Mouse (Mus musculus): ENCODE measurements around the gene Prr5. TPM values are rescaled to one million over a fixed set of nuclear protein-coding genes. Genes with fewer than 3 reads are reported as not detected.
A peak's percentile ranks its signal among the peaks of the same experiment; 100 is the strongest.

Gene Prr5
- polyA plus RNA-seq, 1 experiment from 2014 or later, result 16.3 TPM

DNA sequence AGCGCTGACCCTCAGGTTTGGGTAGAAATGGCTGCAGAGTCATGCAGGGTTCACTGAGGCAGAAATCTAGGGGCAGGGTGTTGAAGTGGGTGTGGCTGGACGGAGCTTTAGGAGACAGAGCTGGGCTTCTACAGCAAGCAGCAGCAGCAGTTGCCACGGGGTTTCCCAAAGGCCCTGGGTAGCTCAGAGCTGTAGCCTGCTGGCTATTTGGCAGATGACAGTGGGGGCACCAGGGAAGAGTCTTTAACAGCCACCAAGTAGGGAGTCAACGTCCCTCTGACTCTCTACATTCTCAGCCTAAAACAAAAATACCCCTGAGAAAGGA is 63.0 kb downstream of the Prr5 start:
- H3K27ac ChIP-seq, result peak overlapping the region; percentile 19; the same call in 1 of the 2 replicates
- no peaks in the 10 kb centered on the region for H3K27me3 ChIP-seq (ENCODE audit: low read depth, poor library complexity, severe bottlenecking)
- H3K36me3 ChIP-seq, result no peaks in the 10 kb centered on the region
- no peak for DNase-seq (ENCODE audit: low spot score)
- H3K4me3 ChIP-seq, result no peak overlapping the region
- 65% methylated on average over 4 of the region's 4 CpGs for WGBS
- peaks cover 27% of the 10 kb centered on the region for H3K4me1 ChIP-seq
- H3K9me3 ChIP-seq (replicated peaks), result no peaks in the 10 kb centered on the region

DNA sequence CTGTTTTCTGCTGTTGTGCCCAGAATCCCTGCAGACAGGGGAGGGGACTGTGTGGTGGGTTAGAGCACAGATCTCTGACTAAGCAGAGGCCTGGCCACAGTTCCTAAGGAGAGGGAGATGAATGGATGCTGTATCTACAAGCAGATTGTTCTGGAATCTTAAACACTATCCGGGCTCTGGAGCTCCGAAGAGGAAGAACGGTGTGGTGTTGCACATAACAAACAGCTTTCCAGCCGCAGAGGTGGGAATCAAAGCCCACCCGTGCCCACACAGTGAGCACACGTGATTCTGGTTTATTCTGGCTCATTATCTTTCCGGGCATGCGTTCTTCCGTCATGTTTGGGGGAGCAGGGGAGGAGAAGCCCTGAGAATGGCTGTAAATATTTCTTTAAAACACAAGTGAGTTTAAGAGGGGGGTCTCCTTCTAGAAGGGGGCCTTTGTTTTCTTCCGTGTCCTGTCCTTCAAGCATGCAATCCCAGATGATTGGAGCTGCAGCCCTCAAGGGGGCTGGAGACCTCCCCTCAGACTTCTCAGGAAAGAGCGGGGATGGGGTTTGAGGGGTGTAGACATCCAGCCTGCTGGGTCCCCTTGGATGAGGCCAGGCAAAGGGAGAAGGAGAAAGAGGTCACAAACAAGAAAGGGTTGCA is 67.0 kb downstream of the Prr5 start:
- Histone ChIP-seq H3K27ac (peak overlapping the region; percentile 53), H3K9me3 (replicated peaks) (no peaks in the 10 kb centered on the region), H3K36me3 (no peaks in the 10 kb centered on the region), H3K4me1 (peaks cover 18% of the 10 kb centered on the region), H3K4me3 (no peak overlapping the region), H3K27me3 (ENCODE audit: low read depth, poor library complexity, severe bottlenecking) (no peaks in the 10 kb centered on the region)
- DNase-seq (ENCODE audit: low spot score), result no peak
- WGBS, result 84% methylated on average over 11 of the region's 11 CpGs

DNA sequence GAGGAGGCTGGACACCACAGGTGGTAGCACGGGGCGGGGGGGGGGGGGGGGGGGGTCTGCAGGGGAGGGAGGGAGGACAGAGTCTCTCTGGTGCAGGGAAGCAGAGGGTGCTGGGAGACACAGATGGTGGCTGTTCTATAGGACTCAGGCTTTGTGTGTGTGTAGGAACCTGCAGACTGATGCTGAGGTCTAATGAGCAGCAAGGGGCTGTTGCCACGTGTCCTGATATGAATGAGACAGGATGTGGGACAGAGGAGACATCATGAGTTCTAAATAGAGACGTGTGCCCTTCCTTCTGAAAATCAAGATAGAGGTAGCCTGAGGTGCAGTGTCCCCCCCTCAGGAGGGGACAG is 67.5 kb downstream of the Prr5 start:
- DNase-seq (ENCODE audit: low spot score), result no peak
- 67% methylated on average over 2 of the region's 4 CpGs for WGBS
- Histone ChIP-seq H3K36me3 (no peaks in the 10 kb centered on the region), H3K27me3 (ENCODE audit: low read depth, poor library complexity, severe bottlenecking) (no peaks in the 10 kb centered on the region), H3K4me1 (peaks cover 14% of the 10 kb centered on the region; the same call in 1 of the 2 replicates), H3K4me3 (no peak overlapping the region), H3K9me3 (replicated peaks) (no peaks in the 10 kb centered on the region), H3K27ac (peak overlapping the region; percentile 53)

DNA sequence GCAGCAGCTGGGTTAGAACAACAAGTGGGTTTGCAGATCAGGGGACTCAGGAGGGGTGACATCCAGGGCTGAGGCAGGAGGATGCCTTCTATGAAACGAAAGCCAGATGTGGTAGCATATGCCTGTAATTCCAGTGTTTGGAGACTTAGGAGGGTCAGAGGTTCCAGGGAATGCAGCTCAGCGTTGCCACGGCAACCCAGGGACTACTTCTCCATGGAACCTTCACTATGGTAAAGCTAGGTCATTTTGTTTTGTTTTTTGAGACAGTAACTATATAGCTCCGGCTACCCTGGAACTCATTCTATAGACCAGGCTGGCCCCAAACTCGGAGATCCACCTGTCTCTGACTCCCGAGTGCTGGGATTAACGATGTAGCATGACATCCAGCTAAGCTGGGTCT is 68.8 kb downstream of the Prr5 start:
- Histone ChIP-seq H3K4me3 (no peak overlapping the region), H3K9me3 (replicated peaks) (no peaks in the 10 kb centered on the region), H3K27ac (no peak overlapping the region), H3K4me1 (peaks cover 15% of the 10 kb centered on the region; the same call in 1 of the 2 replicates), H3K36me3 (no peaks in the 10 kb centered on the region), H3K27me3 (ENCODE audit: low read depth, poor library complexity, severe bottlenecking) (no peaks in the 10 kb centered on the region)
- DNase-seq (ENCODE audit: low spot score), result no peak
- 95% methylated on average over 7 of the region's 7 CpGs for WGBS

DNA sequence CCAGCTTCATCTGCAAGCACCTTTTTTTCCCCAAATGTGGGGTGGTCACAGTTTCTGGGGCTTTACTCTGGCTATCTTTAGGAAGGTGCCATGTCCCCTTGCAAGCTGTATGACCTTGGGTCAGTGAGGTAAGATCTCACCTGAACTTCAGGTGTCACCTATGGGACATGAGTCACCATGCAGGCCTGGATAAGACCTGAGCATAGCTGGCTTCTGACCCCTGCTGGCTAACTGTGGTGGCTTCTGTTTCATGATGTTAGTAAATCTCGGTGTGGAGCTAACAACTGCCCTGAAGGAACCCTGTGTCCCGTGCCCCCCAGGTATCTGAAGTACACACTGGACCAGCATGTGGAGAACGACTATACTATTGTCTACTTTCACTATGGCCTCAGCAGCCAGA is 72.2 kb downstream of the Prr5 start:
- Histone ChIP-seq H3K27ac (no peak overlapping the region), H3K4me1 (peaks cover 22% of the 10 kb centered on the region), H3K4me3 (no peak overlapping the region), H3K36me3 (no peaks in the 10 kb centered on the region), H3K9me3 (replicated peaks) (no peaks in the 10 kb centered on the region), H3K27me3 (ENCODE audit: low read depth, poor library complexity, severe bottlenecking) (no peaks in the 10 kb centered on the region)
- DNase-seq (ENCODE audit: low spot score), result peak; percentile 29
- 86% methylated on average over 3 of the region's 3 CpGs for WGBS

DNA sequence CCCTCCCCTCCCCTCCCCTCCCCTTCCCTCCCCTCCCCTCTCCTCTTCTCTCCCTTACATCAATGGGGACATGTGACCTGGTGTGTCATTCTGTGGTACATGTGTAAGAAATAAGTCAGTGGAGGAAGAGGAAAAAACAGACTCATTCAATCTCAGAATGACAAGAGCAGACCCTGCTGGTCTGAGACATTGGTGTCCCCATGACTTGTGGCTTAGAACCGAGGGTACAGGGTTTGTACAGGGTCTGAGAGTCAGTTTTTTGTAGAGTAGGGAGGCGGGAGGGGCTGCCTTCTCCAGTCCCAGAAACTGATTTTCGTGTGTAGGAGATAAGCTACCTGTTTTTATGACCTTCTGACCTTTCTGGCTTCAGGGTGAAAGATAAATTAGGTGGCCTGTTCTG is 73.9 kb downstream of the Prr5 start:
- no peak overlapping the region for H3K27ac ChIP-seq
- no peaks in the 10 kb centered on the region for H3K36me3 ChIP-seq
- no peak overlapping the region for H3K4me3 ChIP-seq
- 4% methylated on average over 3 of the region's 3 CpGs for WGBS
- peak; percentile 35 for DNase-seq (ENCODE audit: low spot score)
- no peaks in the 10 kb centered on the region for H3K27me3 ChIP-seq (ENCODE audit: low read depth, poor library complexity, severe bottlenecking)
- peaks cover 17% of the 10 kb centered on the region for H3K4me1 ChIP-seq
- no peaks in the 10 kb centered on the region for H3K9me3 ChIP-seq (replicated peaks)

GRCm38 (mm10) chr15:84744308-84744707 is 74.9 kb downstream of the Prr5 start:
- peak; percentile 30 for DNase-seq (ENCODE audit: low spot score)
- no peaks in the 10 kb centered on the region for H3K36me3 ChIP-seq
- H3K4me3 ChIP-seq, result no peak overlapping the region
- peaks cover 17% of the 10 kb centered on the region for H3K4me1 ChIP-seq
- H3K27ac ChIP-seq, result peak overlapping the region; percentile 42
- no peaks in the 10 kb centered on the region for H3K27me3 ChIP-seq (ENCODE audit: low read depth, poor library complexity, severe bottlenecking)
- H3K9me3 ChIP-seq (replicated peaks), result no peaks in the 10 kb centered on the region
- WGBS, result 6% methylated on average over 2 of the region's 2 CpGs

DNA sequence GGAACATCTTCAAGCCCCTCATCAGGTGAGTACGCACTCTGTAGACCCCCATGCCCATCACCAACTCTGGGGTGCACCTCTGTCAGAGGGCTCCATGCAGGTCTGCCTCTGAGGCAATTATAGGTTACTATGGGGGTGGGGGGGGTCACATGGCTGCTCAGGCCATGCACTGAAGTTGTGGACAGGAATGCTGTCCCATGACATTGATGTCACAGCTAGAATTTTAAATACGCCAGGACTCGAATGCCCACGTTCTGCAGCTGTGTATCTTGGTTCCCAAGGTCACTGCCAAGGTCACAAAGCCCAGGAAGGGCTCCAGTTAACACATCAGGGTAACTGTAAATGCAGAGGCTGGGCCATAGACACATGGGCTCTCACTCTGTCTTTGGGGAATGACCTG is 76.4 kb downstream of the Prr5 start:
- Histone ChIP-seq H3K9me3 (replicated peaks) (no peaks in the 10 kb centered on the region), H3K27ac (no peak overlapping the region), H3K36me3 (no peaks in the 10 kb centered on the region), H3K4me3 (no peak overlapping the region), H3K4me1 (peaks cover 17% of the 10 kb centered on the region), H3K27me3 (ENCODE audit: low read depth, poor library complexity, severe bottlenecking) (no peaks in the 10 kb centered on the region)
- 94% methylated on average over 4 of the region's 4 CpGs for WGBS
- DNase-seq (ENCODE audit: low spot score), result no peak

Other genes with a start within 250 kb of the Prr5 start
- 0.15 and 0.73 TPM in 2 replicates for gene Shisal1, start 222.5 kb upstream of the Prr5 start, polyA plus RNA-seq (2016; fragmentation: Nextera tagmentation; extraction: Ambion mirVana)
- gene Rtl6, start 111.8 kb upstream of the Prr5 start, polyA plus RNA-seq (2016; fragmentation: Nextera tagmentation; extraction: Ambion mirVana), result 18.7 and 27.1 TPM in 2 replicates
- 3.5 and 4.1 TPM in 2 replicates for gene Arhgap8, start 50.4 kb downstream of the Prr5 start, polyA plus RNA-seq (2016; fragmentation: Nextera tagmentation; extraction: Ambion mirVana)
- gene Phf21b, start 186.4 kb downstream of the Prr5 start, polyA plus RNA-seq (2016; fragmentation: Nextera tagmentation; extraction: Ambion mirVana), result 1.1 and 1.2 TPM in 2 replicates